Mouse (Mus musculus): ENCODE results near the gene Grb2.

Grb2 gene

GRCm38 (mm10) chr11:115619949-115620348 lies 88.4 kb downstream of the Grb2 start:
- DNase-seq, result no peak

- DNase-seq, result no peak
These were observed 89.5 kb downstream of the Grb2 start for GRCm38 (mm10) chr11:115618732-115619516.

GRCm38 (mm10) chr11:115618001-115618400 lies 90.4 kb downstream of the Grb2 start:
- DNase-seq, result no peak

GRCm38 (mm10) chr11:115616893-115617292 lies 91.5 kb downstream of the Grb2 start:
- no peak for DNase-seq

- DNase-seq, result no peak
These were observed 92.0 kb downstream of the Grb2 start for GRCm38 (mm10) chr11:115616371-115616770.

- no peak for DNase-seq
These were observed 92.5 kb downstream of the Grb2 start for GRCm38 (mm10) chr11:115615875-115616274.

GRCm38 (mm10) chr11:115615108-115615825 lies 93.1 kb downstream of the Grb2 start:
- DNase-seq, result no peak

- DNase-seq, result no peak
These were observed 93.9 kb downstream of the Grb2 start for GRCm38 (mm10) chr11:115614346-115615107.

GRCm38 (mm10) chr11:115613138-115613945 lies 95.1 kb downstream of the Grb2 start:
- DNase-seq, result peak; percentile 22

- DNase-seq, result peak; percentile 91
These were observed 95.8 kb downstream of the Grb2 start, which contains the start of gene Mif4gd for GRCm38 (mm10) chr11:115612410-115613137. Mif4gd (minus strand) TSS chr11:115612969.

GRCm38 (mm10) chr11:115612059-115612409 lies 96.4 kb downstream of the Grb2 start:
- DNase-seq, result peak; percentile 69

- no peak for DNase-seq
These were observed 97.2 kb downstream of the Grb2 start for GRCm38 (mm10) chr11:115611173-115611572.

- no peak for DNase-seq
These were observed 98.8 kb downstream of the Grb2 start for GRCm38 (mm10) chr11:115609576-115609975.

GRCm38 (mm10) chr11:115608421-115609399 lies 99.7 kb downstream of the Grb2 start:
- peak; percentile 78 for DNase-seq

GRCm38 (mm10) chr11:115606733-115607132 lies 101.7 kb downstream of the Grb2 start:
- no peak for DNase-seq

GRCm38 (mm10) chr11:115604304-115604696 lies 104.1 kb downstream of the Grb2 start:
- no peak for DNase-seq

GRCm38 (mm10) chr11:115603476-115604303 lies 104.7 kb downstream of the Grb2 start, which contains the start of the genes Mrps7 and Gga3:
Mrps7 (plus strand) TSS chr11:115603925.
Gga3 (minus strand) TSS chr11:115604051.
- DNase-seq, result peak; percentile 94

GRCm38 (mm10) chr11:115603128-115603475 lies 105.3 kb downstream of the Grb2 start:
- DNase-seq, result no peak

- DNase-seq, result no peak
These were observed 107.2 kb downstream of the Grb2 start for GRCm38 (mm10) chr11:115601174-115601573.

- no peak for DNase-seq
These were observed 107.7 kb downstream of the Grb2 start for GRCm38 (mm10) chr11:115600743-115601142.

Data from retina, postnatal 1 day (tissue).